Mouse (Mus musculus) liver, embryonic 16.5 days (tissue): Measurements from ENCODE around the gene Serpina12. TPM values are rescaled to one million over a fixed set of nuclear protein-coding genes. Genes with fewer than 3 reads are reported as not detected.
A peak's percentile ranks its signal among the peaks of the same experiment; 100 is the strongest.

Source experiments
- ATAC-seq: fragments of 200-750 bp; cut with Nextera tagmentation; 2 replicates; pipeline ENCODE4 v1.8.0; 2017; ENCODE audit warnings: low read depth, mild to moderate bottlenecking, moderate number of reproducible peaks, moderate library complexity
- H3K27ac ChIP-seq: fragments of 300-500 bp; sonication (generic); 2 replicates; pipeline ENCODE4 v1.5.1; 2014; ENCODE audit warnings: mild to moderate bottlenecking, low read length
- H3K27me3 ChIP-seq: fragments of 300-500 bp; sonication (generic); 2 replicates; pipeline ENCODE4 v1.6.1; 2014; ENCODE audit warnings: low read depth, low read length, mixed read lengths; ENCODE audit not compliant: control insufficient read depth, insufficient read depth
- H3K36me3 ChIP-seq: fragments of 300-500 bp; sonication (generic); 2 replicates; pipeline ENCODE4 v1.6.1; 2014; ENCODE audit warnings: mild to moderate bottlenecking; ENCODE audit not compliant: control insufficient read depth, insufficient read depth
- H3K4me1 ChIP-seq: fragments of 300-500 bp; sonication (generic); 2 replicates; pipeline ENCODE4 v1.6.1; 2014; ENCODE audit warnings: low read depth, low read length, mixed read lengths; ENCODE audit not compliant: control insufficient read depth
- H3K4me2 ChIP-seq: fragments of 300-500 bp; sonication (generic); 2 replicates; pipeline ENCODE4 v1.6.1; 2014; ENCODE audit warnings: low read depth, low read length, mixed read lengths
- H3K4me3 ChIP-seq: fragments of 300-500 bp; sonication (generic); 2 replicates; pipeline ENCODE4 v1.5.1; 2014; ENCODE audit warnings: low read depth, mild to moderate bottlenecking, low read length
- H3K9ac ChIP-seq: fragments of 300-500 bp; sonication (generic); 2 replicates; pipeline ENCODE4 v1.6.1; 2014; ENCODE audit warnings: low read depth, low read length
- H3K9me3 ChIP-seq: fragments of 300-500 bp; sonication (generic); replicated peaks from 2 replicates; pipeline ENCODE4 v1.6.1; 2016; ENCODE audit warnings: low read length; ENCODE audit not compliant: control insufficient read depth
- WGBS: fragments of 180-500 bp; shearing (Covaris S2); extraction: QIAGEN DNeasy Blood & Tissue Kit; methylation state at CpG from one replicate; pipeline ENCODE4 v1.1.7; 2014; ENCODE audit not compliant: insufficient replicate concordance; 5-methylcytosine and 5-hydroxymethylcytosine counted together
- polyA plus RNA-seq: library from polyadenylated mRNA; unstranded; fragments of >200 nt; fragmentation: Nextera tagmentation; extraction: Ambion mirVana; gene quantifications from 2 replicates; pipeline ENCODE4 v1.2.1, GENCODE M21; 2015

The Serpina12 gene
- polyA plus RNA-seq, 1 experiment from 2014 or later, result 0.07 TPM

DNA sequence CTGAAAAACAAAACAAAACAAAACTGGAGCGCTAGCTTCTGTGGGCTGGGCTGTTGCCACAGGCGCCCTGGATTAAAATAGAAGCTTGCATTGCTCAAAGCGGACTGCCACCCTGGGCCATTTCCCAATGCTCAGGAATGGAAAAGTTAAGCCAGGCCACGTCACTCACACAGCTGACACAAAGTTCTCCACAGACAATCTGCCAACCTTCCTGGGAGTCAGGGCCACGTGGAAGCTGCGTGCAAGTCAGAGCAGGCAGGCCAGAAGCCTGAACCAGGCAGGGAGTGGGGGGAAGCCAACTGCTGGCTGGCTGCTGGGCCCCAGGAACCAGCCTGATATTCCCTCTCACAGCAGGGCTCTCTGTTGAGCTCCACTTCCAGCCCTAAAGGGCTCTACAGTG is 2.8 kb downstream of the Serpina12 start:
- Histone ChIP-seq H3K9me3 (no peaks in the 10 kb centered on the region), H3K27ac (no peak overlapping the region), H3K4me1 (no peaks in the 10 kb centered on the region; the same call in 1 of the 2 replicates), H3K27me3 (no peaks in the 10 kb centered on the region), H3K4me2 (no peak overlapping the region), H3K36me3 (no peaks in the 10 kb centered on the region), H3K4me3 (no peak overlapping the region), H3K9ac (no peak overlapping the region)
- 48% methylated on average over 6 of the region's 6 CpGs for WGBS
- 0 out of 2 replicates have a peak, but pooled peaks have one; percentile 24 for ATAC-seq

DNA sequence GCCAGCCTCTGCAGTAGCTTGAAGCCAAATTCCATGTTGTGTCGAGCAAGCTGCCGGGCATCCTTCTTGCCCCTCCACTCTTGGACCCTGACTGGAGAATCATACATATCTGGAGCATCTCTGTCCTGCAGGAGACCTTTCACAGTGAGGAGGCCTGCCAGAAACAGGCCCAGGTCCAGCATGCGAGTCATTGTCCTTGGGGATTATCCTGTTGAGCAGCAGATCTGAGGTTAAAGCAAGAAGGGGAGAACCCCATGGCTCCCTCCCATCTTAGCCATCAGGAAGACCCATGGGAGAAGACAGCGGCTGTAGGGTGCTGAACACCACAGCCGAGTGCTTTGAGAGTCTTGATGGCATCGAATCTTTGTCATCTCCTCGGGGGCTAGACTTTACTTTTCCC is 6.1 kb downstream of the Serpina12 start:
- Histone ChIP-seq H3K4me3 (no peak overlapping the region), H3K4me1 (no peaks in the 10 kb centered on the region; the same call in 1 of the 2 replicates), H3K4me2 (no peak overlapping the region), H3K9ac (no peak overlapping the region), H3K27ac (no peak overlapping the region), H3K27me3 (no peaks in the 10 kb centered on the region), H3K36me3 (no peaks in the 10 kb centered on the region), H3K9me3 (no peaks in the 10 kb centered on the region)
- ATAC-seq, result no peak
- 78% methylated on average over 7 of the region's 7 CpGs for WGBS

DNA sequence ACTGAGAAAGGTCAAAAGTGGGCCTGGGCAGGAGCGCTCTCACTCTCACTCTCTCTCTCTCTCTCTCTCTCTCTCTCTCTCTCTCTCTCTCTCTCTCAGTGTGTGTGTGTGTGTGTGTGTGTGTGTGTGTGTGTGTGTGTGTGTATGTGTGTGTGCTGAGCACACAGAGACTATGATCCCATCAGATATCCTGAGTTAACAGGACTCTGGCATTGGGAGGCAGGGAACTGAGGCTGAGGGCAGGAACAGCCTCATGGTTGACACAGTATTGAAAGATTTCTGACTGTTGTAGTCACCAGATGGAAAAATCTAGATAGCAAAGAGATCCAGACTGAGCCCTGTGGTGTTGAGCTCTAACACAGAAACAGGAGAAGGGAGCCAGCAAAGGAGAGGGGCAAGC is 10.5 kb downstream of the Serpina12 start:
- Histone ChIP-seq H3K4me1 (no peaks in the 10 kb centered on the region), H3K9me3 (no peaks in the 10 kb centered on the region; the same call in 1 of the 2 replicates), H3K27ac (peak overlapping the region; percentile 33; the same call in 1 of the 2 replicates), H3K9ac (no peak overlapping the region), H3K27me3 (no peaks in the 10 kb centered on the region), H3K4me2 (no peak overlapping the region), H3K36me3 (no peaks in the 10 kb centered on the region), H3K4me3 (no peak overlapping the region)
- WGBS, result 75% methylated on average over 1 of the region's 1 CpGs
- ATAC-seq, result peak; percentile 71

DNA sequence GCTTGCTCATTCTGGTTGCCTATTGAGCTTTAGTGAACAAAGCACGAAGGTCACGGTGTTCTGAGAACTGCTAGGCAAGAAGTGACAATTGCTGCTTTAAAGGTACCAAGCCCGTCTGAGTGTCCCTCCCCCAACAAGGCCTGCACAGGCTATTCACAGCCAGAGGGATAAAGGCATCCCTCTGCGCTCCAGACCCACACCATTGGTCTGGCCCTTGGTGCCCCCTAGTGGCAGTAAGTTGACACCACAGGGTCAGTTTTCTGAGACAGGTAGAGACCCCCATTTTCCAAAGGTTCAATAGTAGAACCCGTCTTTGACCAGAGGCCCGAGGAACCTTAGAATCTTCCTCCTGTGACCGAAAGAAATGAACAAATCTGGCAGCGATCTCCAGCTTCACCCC is 14.3 kb downstream of the Serpina12 start:
- H3K36me3 ChIP-seq, result no peaks in the 10 kb centered on the region
- H3K27me3 ChIP-seq, result no peaks in the 10 kb centered on the region
- no peaks in the 10 kb centered on the region for H3K4me1 ChIP-seq
- no peak overlapping the region for H3K9ac ChIP-seq
- no peak overlapping the region for H3K4me3 ChIP-seq
- no peak for ATAC-seq
- H3K27ac ChIP-seq, result no peak overlapping the region
- 30% methylated on average over 8 of the region's 8 CpGs for WGBS
- no peak overlapping the region for H3K4me2 ChIP-seq
- H3K9me3 ChIP-seq, result no peaks in the 10 kb centered on the region; the same call in 1 of the 2 replicates

DNA sequence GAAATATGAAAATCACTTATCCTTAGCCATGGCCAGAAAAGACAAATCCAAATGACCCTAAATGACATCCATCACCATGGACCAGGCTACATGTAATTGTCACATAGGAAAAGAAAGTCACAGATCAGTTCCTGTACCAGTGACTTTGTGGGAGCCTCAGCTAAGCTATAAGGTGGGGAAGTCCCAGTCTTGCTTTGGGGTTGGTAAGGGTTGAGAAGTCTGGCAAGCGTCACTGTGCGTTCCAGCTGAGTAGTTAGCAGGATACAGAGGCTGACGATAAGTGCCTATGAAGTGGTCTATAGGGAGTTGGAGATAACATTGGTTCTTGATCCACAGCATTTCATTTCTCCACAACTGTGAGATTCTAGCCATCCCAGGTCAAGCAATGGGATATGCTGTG is 29.0 kb downstream of the Serpina12 start:
- H3K27ac ChIP-seq, result no peak overlapping the region
- H3K4me3 ChIP-seq, result no peak overlapping the region
- no peaks in the 10 kb centered on the region; the same call in 1 of the 2 replicates for H3K9me3 ChIP-seq
- no peak overlapping the region for H3K9ac ChIP-seq
- no peaks in the 10 kb centered on the region for H3K4me1 ChIP-seq
- H3K4me2 ChIP-seq, result no peak overlapping the region
- WGBS, result 73% methylated on average over 3 of the region's 3 CpGs
- no peak for ATAC-seq
- no peaks in the 10 kb centered on the region for H3K36me3 ChIP-seq
- H3K27me3 ChIP-seq, result no peaks in the 10 kb centered on the region

DNA sequence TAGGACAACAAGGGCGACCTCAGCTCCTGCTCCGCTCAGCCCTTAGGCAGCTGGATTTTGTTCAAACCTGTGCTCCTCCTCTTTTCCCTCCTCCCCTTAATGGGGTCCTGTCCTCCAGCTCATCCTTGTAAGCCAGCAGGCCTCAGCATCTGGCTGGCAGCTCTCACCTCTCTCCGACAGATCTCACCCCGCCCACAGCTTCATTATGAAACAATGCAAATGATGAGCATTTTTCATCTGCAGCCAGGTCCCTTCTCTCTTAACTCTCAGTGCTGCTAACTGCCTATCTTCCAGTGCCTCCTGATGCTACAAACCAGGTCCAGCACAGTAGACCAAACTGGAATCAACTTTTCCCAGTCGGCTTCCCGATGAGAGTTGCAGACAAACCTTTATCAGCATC is 30.6 kb downstream of the Serpina12 start, which contains the start of gene Serpina9:
Gene Serpina9, minus strand, starts transcription at position 136 of the 400 bp plus-strand sequence.
- no peak within 1 kb of the TSS for H3K27ac ChIP-seq
- no peaks in the 10 kb centered on the region; the same call in 1 of the 2 replicates for H3K9me3 ChIP-seq
- WGBS, result 73% methylated on average over 6 of the region's 6 CpGs
- no peak for ATAC-seq
- H3K4me2 ChIP-seq, result no peak within 1 kb of the TSS
- no peaks in the 10 kb centered on the region for H3K27me3 ChIP-seq
- no peak within 1 kb of the TSS for H3K4me3 ChIP-seq
- H3K4me1 ChIP-seq, result no peaks in the 10 kb centered on the region
- no peak within 1 kb of the TSS for H3K9ac ChIP-seq
- no peaks in the 10 kb centered on the region for H3K36me3 ChIP-seq

DNA sequence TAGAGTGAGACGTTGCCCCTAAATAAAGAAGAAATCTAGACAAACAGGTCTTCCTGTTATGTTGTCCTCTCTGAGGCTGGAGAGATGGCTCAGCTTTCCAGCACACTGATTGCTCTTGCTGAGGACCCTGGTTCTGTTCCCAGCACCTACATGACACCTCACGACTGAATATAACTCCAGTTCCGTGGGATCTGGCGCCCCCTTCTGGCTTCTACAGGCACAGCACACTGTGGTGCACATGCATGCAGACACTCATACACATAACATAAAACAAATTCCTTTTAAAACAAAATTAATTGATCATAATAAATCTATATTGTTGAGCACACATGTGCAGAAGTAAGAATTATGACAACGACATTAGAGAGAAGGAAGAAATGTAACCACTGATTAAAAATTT is 39.6 kb downstream of the Serpina12 start:
- Histone ChIP-seq H3K9me3 (no peaks in the 10 kb centered on the region), H3K27me3 (no peaks in the 10 kb centered on the region), H3K9ac (no peak overlapping the region), H3K4me1 (peaks cover 4% of the 10 kb centered on the region; the same call in 1 of the 2 replicates), H3K4me2 (no peak overlapping the region), H3K27ac (no peak overlapping the region), H3K36me3 (no peaks in the 10 kb centered on the region), H3K4me3 (no peak overlapping the region)
- 61% methylated on average over 5 of the region's 5 CpGs for WGBS
- ATAC-seq, result no peak

DNA sequence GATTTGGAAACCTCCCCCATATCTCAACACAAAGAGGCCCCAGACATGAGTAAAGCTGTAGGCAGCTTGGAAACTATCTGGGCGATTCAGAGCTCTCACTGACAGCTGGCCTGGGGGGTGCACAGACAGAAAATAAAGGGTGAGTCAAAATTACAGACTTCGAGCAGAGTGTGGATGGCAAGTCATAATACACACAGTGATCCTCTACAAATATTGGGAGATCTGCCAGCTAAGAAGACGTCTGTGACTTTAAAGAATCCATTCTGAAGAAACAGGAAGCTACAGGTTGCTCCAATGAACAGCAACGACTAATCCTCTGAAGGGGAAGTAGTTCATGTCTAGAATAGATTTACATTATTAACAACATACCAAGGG is 41.0 kb downstream of the Serpina12 start:
- 32% methylated on average over 4 of the region's 4 CpGs for WGBS
- no peak overlapping the region for H3K27ac ChIP-seq
- no peaks in the 10 kb centered on the region for H3K36me3 ChIP-seq
- H3K4me2 ChIP-seq, result no peak overlapping the region
- ATAC-seq, result no peak
- no peaks in the 10 kb centered on the region for H3K9me3 ChIP-seq
- H3K4me3 ChIP-seq, result no peak overlapping the region
- no peaks in the 10 kb centered on the region for H3K27me3 ChIP-seq
- no peak overlapping the region for H3K9ac ChIP-seq
- peaks cover 4% of the 10 kb centered on the region; the same call in 1 of the 2 replicates for H3K4me1 ChIP-seq

DNA sequence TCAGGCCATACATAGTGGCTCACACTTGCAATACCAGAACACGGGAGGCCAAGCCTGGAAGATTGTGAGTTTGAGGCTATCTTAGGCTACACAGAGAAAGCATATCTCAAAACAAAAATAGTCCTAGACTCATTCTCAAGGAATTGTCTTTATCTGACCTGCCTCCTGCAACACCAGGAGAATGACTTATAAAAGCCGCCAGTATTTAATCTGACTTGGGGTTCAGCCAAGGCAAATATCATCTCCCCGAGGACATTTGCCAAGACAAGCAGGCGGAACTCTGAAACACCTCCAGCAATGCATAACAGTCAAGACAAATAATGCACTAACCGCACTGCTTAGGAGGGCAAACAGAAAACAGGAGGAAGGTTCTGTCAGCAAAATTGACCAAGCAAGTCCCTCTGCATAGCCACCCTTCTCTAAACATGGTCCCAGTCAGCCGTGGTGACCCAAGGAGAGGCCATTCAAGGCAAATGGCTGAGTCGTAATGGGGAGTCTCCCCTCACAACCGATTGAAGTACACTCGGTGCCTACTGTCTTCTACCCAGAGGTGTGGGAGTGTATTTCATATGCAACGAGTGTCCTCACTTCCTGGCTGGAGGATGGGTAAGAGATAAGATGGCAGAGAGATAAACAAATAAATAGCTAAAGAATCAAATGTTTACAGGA is 41.5 kb downstream of the Serpina12 start:
- no peak overlapping the region for H3K27ac ChIP-seq
- H3K4me2 ChIP-seq, result no peak overlapping the region
- no peaks in the 10 kb centered on the region for H3K36me3 ChIP-seq
- H3K4me3 ChIP-seq, result no peak overlapping the region
- no peaks in the 10 kb centered on the region for H3K9me3 ChIP-seq
- ATAC-seq, result 0 out of 2 replicates have a peak, but pooled peaks have one; percentile 16
- H3K9ac ChIP-seq, result no peak overlapping the region
- H3K4me1 ChIP-seq, result peaks cover 4% of the 10 kb centered on the region; the same call in 1 of the 2 replicates
- WGBS, result 49% methylated on average over 10 of the region's 10 CpGs
- H3K27me3 ChIP-seq, result no peaks in the 10 kb centered on the region
